Mouse (Mus musculus): ENCODE measurements around the gene Galk2.

Galk2 gene

DNA sequence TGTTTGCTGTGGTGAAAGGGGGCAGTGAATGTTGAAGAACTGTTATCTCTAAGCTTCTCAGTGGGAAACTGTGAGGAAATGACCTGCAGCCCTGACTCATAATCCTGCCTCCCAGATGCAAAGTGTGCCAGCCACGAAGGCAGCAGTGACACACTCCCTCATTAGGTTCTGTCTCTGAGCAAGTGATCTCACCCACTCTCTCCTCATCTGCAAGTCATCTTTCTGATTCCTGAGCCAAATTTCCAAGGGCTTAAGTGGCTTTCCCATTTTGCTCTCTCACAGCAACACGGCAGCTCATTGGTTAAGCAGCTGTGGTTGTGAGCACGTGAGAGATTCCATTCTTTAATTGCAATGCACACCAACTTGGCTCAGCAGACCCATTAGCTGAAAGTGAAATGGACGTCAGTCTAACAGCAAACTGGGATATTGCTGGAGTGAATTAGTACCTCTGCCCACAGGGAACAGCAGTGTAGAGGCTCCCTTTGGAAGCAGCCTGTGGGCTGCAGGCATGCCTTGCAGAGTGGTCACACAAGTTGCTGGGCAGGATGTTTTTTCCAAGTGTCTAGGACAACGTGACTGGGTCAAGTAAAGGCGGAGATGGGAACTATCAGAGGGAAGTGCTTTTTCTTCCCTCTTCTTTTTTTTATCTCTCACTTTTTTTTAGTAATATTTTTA is 82.3 kb downstream of the Galk2 start:
- no peak for DNase-seq (ENCODE audit: extremely low read depth, low read depth)

DNA sequence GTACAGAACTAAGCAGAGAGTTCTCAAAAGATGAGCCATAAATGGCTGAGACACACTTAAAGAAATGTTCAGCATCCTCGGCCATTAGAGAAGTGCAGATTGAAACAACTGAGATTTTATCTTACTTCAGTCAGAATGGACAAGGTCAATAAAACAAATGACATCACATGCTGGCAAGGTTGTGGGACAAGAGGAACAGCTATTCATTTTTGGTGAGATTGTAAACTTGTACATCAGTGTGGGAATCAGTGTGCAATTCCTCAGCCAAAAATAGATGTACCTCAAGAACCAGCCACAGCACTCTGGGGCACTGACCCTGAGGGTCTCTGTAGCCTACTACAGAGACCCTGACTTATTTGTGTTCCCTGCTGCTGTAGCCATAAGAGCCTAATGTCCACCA is 84.4 kb downstream of the Galk2 start:
- no peak for DNase-seq (ENCODE audit: extremely low read depth, low read depth)

DNA sequence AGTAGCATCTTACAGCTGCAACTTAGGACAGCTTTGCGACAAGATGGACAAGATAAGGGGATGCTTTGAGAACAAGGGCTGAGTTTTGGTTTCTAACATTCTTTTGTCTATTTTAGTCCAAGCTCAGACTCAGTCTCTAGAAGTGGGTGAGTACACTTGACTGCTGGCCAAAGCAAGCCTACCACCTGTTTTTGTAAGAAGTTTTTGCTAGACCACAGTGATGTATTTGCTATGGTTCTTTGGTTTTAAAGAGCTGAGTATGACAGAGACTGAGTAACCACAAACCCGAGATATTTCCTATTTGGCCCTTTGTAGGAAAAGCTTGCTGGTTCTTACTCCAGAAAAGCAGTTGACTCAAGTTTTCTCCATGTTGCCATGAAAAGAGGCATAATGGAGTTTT is 89.3 kb downstream of the Galk2 start:
- no peak for DNase-seq (ENCODE audit: extremely low read depth, low read depth)

DNA sequence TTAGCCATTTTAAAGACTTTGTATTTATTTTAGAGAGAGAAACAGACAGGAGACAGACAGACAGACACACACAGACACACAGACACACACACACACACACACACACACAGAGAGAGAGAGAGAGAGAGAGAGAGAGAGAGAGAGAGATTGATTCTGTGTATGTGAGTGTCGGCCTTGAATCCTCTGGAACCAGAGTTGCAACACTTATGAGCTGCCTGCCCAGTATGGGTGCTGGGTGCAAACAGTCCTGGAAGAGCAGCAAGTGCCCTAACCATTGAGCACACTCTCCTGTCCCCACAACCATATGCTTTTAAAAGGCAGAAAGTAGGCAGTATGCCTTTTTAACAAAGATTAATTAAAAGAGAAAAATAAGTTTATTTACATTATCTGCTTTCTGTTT is 109.9 kb downstream of the Galk2 start:
- DNase-seq (ENCODE audit: extremely low read depth, low read depth), result no peak

DNA sequence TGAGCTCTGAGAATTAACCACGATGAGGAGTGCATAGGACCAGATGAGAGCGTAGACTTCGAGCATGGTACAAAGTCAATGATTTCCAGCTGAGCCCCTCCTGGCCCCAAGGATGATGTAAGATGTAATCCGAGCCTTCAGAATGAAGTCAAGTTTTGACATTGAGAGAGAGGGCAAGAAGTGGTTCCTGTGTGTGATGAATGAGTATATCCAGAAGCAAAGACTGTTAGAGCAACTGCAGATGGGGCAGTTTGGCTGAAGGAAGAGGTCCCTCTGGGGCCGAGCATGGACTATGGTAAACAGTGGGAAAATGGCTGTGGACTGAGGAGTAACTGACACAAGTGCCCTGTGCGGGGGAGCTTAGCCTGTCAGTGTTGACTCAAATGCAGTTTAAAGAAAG is 114.3 kb downstream of the Galk2 start:
- DNase-seq (ENCODE audit: extremely low read depth, low read depth), result no peak

DNA sequence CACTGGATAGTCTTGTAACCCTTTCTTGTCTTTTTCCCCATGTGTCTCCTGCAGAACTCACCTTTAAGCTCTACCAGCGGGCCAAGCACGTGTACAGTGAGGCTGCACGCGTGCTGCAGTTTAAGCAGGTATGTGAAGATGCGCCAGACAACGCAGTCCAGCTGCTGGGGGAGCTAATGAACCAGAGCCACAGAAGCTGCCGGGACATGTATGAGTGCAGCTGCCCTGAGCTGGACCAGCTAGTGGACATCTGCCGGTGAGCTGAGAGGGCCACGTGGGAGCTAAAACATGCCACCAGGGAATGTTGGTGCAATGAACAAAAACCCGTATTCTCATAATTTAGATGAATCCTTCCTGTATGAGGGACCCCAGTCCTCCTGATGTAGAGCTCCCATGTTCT is 116.3 kb downstream of the Galk2 start:
- no peak for DNase-seq (ENCODE audit: extremely low read depth, low read depth)

DNA sequence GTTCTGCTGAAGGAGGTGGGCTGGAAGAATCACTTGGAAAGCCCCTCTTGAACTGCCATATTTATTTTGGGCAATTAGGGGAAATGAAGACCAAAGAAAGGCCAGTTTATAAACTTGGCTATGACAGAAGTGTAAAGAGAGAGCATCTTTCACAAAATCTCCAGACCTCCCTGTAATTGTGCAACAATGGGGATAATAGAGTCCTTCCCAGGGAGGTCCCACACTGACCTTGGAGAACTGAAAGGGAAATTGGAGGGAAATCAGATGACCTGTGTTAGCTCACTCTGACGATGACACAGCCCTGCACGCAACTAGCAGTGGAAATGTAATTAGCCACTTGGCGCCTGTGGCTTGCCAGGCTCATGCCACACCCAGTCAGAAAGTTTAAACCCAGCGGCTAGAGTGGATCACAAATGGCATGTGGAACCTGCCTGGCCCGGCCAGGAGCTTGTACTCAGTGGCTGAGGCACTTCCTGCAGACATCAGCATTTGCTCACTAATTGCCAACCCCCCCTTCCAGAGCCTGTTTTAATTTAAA is 117.0 kb downstream of the Galk2 start:
- DNase-seq (ENCODE audit: extremely low read depth, low read depth), result no peak

DNA sequence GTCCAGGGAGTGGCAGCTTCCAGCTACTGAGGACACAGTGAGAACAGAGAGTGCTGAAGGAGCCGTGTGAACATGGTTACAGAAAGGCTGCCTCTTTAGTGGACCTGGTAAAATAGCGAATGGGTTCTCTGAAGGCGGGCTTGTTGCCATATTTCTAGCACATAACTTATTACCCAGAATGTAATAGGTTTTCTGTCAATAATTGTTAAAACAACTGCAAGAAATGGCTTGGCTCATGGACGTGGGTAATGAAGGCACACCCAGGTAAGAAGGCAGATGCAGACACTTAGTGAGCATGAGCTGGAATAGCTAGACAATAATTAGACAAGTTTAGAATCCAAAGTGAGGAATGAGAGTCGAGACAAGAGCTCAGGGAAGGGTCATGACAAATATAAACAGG is 143.4 kb downstream of the Galk2 start:
- no peak for DNase-seq (ENCODE audit: extremely low read depth, low read depth)

DNA sequence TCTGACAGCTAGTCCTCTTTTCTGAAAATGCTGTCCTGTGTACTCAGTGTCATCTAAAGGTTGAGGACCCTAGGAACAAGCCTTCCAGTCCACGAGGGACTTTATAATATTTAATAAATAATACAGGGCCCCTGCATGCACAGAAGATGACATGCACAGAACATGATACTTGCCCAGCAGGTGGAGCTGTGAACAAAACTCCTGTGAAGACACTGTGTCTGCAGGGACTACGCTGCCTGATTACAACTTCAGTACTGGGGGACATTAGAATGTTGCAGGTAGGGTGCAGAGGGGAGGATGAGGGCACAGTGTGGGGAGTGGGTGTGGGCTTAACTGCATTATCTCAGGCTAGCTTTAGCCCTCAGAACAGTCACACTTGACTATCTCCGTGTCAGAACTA is 147.2 kb downstream of the Galk2 start:
- DNase-seq (ENCODE audit: extremely low read depth, low read depth), result peak; percentile 26

DNA sequence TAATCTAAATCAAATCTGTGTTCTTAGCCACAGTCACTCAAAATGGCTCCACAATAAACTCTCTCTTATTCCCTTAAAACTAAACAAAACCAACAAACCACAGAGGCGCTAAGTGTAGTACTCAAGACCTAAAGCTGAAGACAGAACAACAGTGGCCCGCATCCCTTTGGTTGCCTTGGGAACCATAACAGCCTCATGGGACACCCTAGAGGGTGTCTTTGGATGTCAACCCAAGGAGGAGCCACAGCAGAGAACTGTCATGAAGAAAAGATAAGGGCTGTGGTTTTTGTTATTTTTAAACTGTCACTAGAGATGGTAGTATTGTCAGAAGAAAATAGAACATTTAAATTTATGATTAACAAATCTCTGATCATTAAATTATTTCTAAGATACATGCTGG is 147.8 kb downstream of the Galk2 start:
- DNase-seq (ENCODE audit: extremely low read depth, low read depth), result no peak

DNA sequence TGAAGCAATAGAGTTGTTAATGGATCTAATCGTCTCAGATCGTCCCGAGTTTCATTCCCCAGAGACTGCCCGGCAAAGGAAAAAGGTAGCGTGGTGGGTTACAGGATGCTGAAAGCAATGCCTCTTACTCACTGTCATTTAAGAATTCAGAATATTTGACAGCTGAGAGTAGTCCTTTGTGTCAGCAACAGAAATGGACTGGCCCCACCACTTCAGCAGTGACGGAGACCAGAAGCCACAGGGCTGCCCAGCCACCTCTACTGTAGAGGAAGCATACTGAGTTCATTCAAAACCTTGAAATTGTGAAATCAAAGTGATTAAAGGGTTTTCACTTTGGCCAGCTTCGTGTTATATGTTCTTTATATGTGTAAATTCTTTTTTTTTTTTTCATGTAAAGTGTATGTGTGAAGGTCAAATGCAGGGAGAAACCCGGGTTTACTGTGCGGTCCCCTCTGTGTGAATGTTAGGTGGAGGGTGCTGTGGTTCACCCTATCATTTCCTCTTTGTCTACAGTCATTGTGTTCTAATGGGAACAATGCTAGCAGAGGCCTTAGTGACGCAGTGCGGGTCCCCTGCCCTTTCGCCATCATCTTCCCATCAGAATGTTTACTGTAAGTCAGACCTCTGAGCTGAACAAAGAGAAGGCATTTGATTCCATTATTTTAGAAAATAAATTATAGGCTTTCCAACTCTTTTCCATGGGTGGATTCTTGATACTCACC is 156.2 kb downstream of the Galk2 start:
- no peak for DNase-seq (ENCODE audit: extremely low read depth, low read depth)

DNA sequence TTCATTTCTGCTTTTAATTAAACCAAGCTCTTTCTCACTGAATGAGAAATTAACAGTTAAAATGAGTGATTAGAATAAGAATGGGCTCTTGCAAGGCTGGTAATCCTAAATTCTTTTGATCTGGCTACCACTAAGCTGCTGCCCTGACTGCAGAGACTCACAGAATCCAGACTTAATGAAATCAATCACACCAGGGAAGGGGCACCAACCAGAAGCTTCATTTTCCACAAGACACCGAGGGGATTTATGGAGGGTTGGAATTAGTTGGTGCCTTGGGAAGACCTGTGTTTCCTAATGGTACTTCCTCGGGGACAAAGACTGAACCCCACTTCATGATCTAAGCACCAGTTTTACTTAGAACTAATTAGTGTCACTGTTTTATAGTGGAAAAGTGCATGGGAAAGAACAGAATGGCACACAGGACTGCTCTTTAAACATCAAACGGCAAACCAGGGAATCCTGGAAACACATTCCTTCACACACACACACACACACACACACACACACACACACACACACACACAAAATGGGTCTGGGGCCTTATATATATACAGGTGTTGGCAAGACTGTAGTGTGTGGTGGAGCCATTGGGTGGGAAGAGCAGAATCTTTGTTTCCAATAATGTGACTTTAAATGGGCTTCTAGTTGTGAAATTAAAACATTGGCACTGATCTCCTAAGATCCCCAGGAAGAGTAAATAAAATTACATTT is 157.0 kb downstream of the Galk2 start:
- no peak for DNase-seq (ENCODE audit: extremely low read depth, low read depth)

DNA sequence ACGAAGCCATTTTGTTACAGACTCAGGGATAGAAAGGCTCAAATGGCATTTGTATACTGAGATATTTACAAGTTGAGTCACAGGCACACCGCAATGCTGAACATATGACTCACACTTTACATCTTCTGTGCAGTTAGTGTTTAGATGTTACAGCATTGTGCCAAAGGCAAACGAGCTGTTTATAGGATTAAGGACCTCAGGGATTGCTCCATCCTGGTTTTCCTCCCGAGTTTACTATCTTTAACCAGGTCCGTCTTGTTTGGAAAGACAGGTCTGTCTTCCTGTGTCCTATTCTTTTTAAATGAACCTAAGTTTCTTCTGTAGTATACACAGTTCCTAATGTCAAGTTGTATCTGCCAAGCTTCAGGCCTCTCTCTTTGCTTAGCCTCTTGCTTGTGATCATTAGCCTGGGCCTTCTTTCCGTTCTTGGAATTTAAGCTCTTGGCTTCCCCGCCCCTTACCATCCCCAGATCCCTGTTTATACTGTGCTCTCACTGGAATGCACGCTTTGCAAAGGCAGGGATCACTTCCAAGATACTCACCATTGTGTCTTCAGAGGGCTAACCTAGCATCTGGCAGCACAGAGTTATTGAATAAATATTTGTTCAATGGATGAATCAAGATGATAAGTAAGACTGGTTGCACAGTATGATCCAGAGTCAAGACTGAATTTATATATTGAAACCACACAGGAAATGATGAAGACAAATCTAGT is 172.4 kb downstream of the Galk2 start:
- no peak for DNase-seq (ENCODE audit: extremely low read depth, low read depth)

DNA sequence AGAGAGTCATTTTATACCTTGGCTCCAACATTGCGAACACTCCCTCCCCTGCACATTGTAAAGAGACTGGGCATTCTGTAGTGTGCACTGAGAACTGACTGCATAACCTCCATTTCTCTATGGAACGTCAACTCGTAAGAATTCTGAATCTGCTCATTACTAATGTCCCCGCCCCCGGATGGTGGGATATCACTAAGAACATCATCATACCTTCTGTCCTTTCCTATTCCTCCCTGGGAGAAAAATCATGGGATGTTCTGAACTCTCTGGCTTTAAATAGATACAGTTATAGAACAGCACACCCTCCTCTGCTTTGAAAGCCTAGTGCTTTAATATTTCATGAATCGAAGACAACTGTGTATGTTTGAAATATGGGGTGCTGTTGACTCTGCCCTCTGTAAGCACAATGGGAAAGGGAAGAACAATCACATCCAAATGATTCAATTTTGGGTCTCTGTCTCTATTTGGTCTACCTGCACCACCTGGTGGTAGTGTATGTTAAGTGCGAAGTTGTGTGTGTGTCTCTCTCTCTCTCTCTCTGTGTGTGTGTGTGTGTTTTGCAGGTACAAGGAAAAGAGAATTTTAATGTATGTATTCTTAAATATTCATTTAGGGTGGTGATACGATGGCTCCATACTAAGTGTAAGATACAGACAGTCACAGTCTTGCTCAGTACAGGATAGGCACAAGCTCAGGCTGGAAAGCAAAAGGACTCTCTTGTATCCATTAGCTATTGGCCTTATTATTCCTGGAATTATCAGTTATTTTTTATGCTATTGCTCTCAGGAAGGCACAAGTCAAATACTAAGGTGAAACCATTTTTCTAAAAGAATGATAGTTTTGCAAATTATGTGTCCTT is 174.4 kb downstream of the Galk2 start:
- no peak for DNase-seq (ENCODE audit: extremely low read depth, low read depth)

All from MEL-GATA-1-ER (cell line).